Mouse (Mus musculus) olfactory bulb, adult 2 months (tissue): ENCODE results near the gene Hist1h4h. TPM values are rescaled to one million over a fixed set of nuclear protein-coding genes. Genes with fewer than 3 reads are reported as not detected.

Experiments used
- H3K27ac ChIP-seq: fragments of 200-500 bp; 2 replicates; pipeline ENCODE4 v1.5.1; 2012; ENCODE audit warnings: low read depth, low read length; ENCODE audit not compliant: insufficient read depth
- H3K4me1 ChIP-seq: fragments of 200-500 bp; 2 replicates; pipeline ENCODE4 v1.6.1; 2012; ENCODE audit warnings: low read length; ENCODE audit not compliant: control insufficient read depth, insufficient read depth
- H3K4me3 ChIP-seq: fragments of 200-500 bp; 2 replicates; pipeline ENCODE4 v1.5.1; 2012; ENCODE audit warnings: mild to moderate bottlenecking, low read depth, low read length, moderate library complexity; ENCODE audit not compliant: insufficient read depth
- CTCF ChIP-seq: fragments of 200-500 bp; IDR thresholded peaks from 2 replicates; pipeline ENCODE4 v1.5.1; 2012; ENCODE audit warnings: low read depth, mild to moderate bottlenecking, low read length, moderate library complexity; ENCODE audit not compliant: insufficient read depth
- POLR2A ChIP-seq: fragments of 200-500 bp; IDR thresholded peaks from 2 replicates; pipeline ENCODE4 v1.6.1; 2012; ENCODE audit warnings: mild to moderate bottlenecking, low read depth, low read length, moderate library complexity; ENCODE audit not compliant: insufficient read depth
- WGBS: fragments of 180-500 bp; shearing (Covaris S2); methylation state at CpG from one replicate; pipeline ENCODE4 v1.1.7; 2018; 5-methylcytosine and 5-hydroxymethylcytosine counted together
- polyA plus RNA-seq: library from polyadenylated mRNA; stranded (reverse); fragments of >200 nt; gene quantifications from 2 replicates; pipeline ENCODE4 v1.2.4, GENCODE M21; 2012; ENCODE audit warnings: low replicate concordance; ENCODE audit not compliant: missing spikeins, insufficient read depth, insufficient read length

The Hist1h4h gene
- not detected in 2 replicates for polyA plus RNA-seq

DNA sequence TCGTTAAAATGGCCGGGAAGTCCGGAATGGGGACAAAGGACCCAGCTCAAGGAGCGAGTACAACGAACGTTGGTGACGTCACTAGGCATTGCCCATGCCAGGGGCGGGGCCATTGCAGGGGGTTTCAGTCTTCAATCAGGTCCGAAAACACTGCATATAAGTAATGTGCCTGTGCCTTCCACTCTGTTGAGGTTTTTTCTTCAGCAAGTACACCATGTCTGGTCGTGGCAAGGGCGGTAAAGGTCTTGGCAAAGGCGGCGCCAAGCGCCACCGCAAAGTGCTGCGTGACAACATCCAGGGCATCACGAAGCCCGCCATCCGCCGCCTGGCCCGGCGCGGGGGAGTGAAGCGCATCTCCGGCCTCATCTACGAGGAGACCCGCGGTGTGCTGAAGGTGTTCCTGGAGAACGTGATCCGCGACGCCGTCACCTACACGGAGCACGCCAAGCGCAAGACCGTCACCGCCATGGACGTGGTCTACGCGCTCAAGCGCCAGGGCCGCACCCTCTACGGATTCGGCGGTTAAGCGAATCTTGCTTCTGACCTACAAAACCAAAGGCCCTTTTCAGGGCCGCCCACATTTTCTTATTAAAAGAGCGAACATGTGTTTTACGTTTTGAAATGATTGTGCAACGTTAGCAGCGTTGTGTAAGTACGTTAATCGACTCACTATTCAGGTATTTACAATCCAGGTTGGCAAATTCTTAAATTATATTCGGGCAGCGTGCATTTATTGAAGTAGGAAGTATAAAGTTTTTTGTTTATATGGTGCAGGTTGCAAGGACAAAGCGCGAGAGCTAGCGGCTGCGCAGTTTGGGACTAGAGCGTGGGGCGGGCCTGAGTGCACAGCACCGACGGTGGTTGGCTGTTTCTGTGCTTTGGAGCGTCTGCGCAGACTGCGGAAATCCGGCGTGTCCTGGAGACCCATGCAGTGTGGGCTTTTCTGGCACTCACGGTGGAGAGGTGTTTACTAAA, at the start of gene Hist1h4h:
Gene Hist1h4h, plus strand, starts transcription at position 150 of the 975 bp plus-strand sequence.
- H3K27ac ChIP-seq = peak within 1 kb of the TSS; percentile 95
- peaks cover 12% of the 10 kb centered on the region for H3K4me1 ChIP-seq
- under 1% methylated on average over 58 of the region's 70 CpGs for WGBS
- peak; percentile 92 for TF ChIP-seq POLR2A
- no peak for TF ChIP-seq CTCF
- H3K4me3 ChIP-seq = peak within 1 kb of the TSS; percentile 57

DNA sequence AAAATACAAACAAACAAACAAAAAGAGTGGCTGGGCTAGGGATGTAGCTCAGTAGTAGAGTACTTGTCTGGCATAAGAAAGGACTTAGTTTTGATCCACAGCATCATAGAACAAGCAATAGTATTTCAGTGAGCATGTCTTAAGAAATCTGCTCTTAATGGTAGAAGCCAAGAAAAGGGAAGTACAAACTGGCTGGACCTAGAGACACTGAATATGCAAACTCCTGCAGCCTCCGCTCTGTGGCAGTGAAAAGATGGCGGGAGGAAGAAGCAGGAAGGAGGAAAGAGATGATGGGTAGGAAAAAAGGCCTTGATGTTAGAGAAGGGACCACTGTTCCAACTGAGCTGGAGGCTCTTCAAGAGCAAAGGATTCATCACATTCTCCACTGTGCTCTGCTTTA, 47.7 kb upstream of the Hist1h4h start:
- Histone ChIP-seq H3K4me1 (peaks cover 2% of the 10 kb centered on the region; the same call in 1 of the 2 replicates), H3K27ac (no peak overlapping the region), H3K4me3 (no peak overlapping the region)
- WGBS = 94% methylated on average over 2 of the region's 2 CpGs
- TF ChIP-seq POLR2A (no peak), CTCF (no peak)

DNA sequence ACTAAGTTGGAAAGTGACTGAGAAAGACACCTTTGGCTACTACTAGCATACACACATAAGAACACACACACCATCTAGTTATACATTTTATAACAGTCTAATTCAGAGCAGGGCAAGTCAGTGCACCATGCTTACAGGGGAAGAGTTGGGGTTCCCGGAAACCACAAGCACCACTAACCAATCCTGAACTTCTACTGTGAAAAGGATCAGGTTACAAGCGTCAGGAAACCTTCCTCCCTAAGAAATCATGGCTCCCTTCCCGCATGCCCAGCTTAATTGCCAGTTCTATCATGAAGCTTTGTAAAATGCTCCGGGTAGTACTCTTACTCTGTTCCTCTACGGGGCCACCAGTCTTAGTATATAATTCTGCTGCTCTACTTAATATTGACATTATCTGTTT, 45.6 kb upstream of the Hist1h4h start:
- TF ChIP-seq CTCF (no peak), POLR2A (no peak)
- Histone ChIP-seq H3K27ac (no peak overlapping the region), H3K4me1 (peaks cover 7% of the 10 kb centered on the region), H3K4me3 (no peak overlapping the region)
- 52% methylated on average over 5 of the region's 5 CpGs for WGBS

DNA sequence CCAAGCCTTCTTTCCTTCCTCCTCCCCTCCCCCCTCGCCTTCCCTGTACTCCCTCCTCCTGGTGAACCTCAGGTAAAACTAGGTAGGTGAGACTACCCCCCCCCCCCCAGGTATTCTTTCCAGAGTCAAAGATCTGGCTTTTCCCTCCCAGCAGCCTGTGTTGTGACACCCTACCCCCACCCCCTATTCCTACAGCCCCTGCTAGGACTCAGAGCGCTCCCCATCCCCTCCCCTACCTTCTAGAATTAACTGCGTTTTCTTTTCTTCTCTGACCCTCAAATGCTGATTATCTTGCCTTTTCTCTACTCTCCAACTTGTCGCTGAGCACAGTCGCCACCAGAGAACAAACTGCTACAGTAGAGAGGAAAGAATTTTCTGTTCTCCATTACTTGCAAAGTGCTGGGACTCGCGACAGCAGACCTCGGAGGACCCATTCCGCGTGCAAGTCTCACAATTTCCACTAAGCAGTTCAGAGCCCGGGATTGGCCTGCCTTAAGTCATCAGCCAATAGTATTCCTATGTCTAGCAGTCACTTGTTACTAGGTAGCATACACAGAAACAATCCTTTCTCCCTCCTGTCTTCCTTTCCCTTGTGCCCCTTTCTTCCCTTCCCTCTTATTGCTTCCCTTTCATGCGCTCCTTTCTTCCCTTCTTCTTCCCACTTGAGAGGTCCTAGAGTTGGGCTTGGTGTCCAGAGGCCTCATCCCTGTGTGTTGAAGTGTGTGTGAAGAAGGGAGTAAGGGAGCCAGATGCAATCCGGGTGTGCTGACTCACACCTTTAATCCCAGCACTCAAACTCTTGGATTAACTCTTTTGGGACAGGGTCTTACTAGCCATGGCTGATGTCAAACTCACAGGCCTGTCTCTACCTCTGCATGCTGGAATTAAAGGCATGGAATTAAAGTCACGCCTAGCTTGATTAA, 42.2 kb upstream of the Hist1h4h start, which contains the start of gene Btn2a2:
Gene Btn2a2, minus strand, starts transcription at position 458 of the 923 bp plus-strand sequence.
- peaks cover 9% of the 10 kb centered on the region for H3K4me1 ChIP-seq
- no peak within 1 kb of the TSS for H3K27ac ChIP-seq
- 9% methylated on average over 14 of the region's 14 CpGs for WGBS
- peak within 1 kb of the TSS; percentile 17 for H3K4me3 ChIP-seq
- no peak for TF ChIP-seq CTCF
- TF ChIP-seq POLR2A = no peak

DNA sequence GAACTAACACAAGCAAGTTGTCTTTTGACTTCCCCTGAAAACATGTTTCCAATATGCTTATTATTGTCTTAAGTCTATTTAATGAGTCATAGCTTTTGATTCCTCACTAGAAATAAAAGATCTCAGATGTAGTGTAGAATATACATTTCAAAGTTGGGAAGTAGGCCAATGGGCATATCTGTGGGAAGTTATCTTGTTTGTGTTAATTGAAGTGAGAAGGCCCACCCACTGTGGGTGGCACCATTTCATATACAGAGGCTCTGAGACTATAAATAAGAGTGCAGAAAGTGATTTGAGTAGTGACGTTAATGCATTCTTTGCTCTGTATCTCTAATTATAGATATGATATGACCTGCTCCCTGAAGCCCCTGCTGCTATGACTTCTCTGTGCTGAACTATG, 40.0 kb upstream of the Hist1h4h start:
- H3K27ac ChIP-seq = no peak overlapping the region
- H3K4me1 ChIP-seq = peaks cover 9% of the 10 kb centered on the region
- TF ChIP-seq CTCF = no peak
- no peak for TF ChIP-seq POLR2A
- WGBS = 54% methylated on average over 1 of the region's 1 CpGs
- no peak overlapping the region for H3K4me3 ChIP-seq

DNA sequence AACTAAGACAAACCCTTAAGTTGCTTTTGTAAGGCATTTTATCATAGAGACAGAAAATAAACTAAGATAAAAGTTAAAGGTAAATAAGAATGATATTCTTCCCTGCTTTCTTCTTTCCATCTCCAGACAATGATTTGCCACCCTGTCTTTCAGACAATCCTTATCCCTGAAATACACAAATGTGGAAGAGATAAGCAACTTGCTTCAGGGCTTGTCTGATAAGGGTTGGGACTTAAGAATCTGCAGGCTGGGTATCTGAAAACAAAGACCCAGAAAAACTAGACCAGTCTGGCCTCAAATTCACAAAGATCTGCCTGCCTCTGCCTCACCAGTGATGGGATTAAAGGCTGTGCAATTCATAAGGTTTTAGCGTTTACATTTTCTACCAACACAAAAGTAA, 39.6 kb upstream of the Hist1h4h start:
- H3K4me1 ChIP-seq = peaks cover 9% of the 10 kb centered on the region
- TF ChIP-seq CTCF (no peak), POLR2A (no peak)
- no peak overlapping the region for H3K4me3 ChIP-seq
- 20% methylated on average over 1 of the region's 1 CpGs for WGBS
- H3K27ac ChIP-seq = no peak overlapping the region

DNA sequence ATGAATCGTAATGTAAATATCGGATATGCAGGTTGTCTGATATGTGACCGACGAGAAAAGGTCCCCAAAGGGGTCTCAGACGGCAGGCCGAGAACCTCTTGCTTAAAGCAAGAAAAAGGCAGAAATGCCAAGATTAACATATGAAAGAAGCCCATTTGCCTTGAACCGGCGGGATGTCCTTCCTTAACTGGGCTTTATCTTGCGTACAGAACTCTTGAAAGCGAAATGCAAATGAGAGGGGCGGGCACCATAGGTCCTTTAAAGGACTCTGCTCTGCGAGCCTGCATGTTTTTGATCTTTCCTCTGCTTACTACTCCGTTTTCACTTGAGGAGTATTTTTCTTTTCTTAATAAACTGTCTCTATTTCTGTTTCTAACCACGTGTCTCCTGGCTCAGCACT, 38.9 kb upstream of the Hist1h4h start:
- WGBS = 21% methylated on average over 14 of the region's 14 CpGs
- TF ChIP-seq POLR2A (no peak), CTCF (no peak)
- H3K27ac ChIP-seq = no peak overlapping the region
- no peak overlapping the region for H3K4me3 ChIP-seq
- H3K4me1 ChIP-seq = peaks cover 9% of the 10 kb centered on the region

DNA sequence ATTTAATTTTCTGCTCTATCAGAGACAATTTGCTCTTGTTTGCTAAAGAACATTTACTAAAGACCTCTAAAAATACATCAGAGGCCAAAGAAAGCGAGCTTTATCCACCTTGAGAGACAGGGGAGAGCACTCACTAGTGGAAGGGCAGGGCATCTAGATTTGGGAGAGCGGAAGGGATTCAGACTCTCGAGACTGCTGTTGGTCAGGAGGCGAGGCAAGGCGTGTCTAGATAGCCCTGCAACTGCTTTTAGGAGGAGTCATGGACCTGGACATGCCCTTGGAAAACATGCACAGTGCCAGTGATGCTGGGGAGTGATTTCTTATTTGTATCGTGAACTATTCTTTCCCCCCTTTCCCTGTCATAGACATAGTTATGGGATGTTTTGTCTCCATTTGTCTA, 35.3 kb upstream of the Hist1h4h start:
- Histone ChIP-seq H3K27ac (no peak overlapping the region), H3K4me3 (no peak overlapping the region), H3K4me1 (peaks cover 2% of the 10 kb centered on the region; the same call in 1 of the 2 replicates)
- WGBS = 90% methylated on average over 6 of the region's 6 CpGs
- TF ChIP-seq CTCF (no peak), POLR2A (no peak)

DNA sequence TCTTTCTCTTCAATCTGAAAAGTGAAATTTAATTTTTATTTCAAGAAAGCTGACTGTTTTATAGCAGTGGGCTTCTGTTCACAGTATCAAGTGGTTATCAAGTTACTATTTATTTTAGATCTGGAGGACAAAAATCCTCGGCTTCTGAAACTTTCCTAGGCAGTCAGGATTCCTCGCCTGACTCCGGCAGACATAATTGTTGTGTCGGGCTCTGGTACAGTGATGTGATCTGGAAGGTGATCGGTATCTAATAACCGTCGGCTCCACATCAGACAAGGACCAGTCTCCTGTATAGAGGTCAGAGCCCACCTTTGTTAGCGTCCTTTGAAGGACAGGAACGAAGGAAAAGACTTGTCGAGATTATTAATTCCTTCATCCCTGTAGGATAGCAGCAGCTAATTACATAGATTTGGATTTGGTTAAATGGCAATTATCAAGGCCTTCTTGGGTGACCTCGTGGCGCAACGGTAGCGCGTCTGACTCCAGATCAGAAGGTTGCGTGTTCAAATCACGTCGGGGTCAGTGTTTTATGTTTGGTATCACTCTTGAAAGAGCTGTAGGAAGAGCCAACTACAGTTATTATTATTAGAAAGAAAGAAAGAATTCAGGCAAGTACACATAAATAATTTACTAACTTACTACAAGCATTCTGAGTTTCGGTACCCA, 33.1 kb upstream of the Hist1h4h start:
- WGBS = 39% methylated on average over 19 of the region's 19 CpGs
- Histone ChIP-seq H3K4me1 (no peaks in the 10 kb centered on the region), H3K27ac (no peak overlapping the region), H3K4me3 (no peak overlapping the region)
- TF ChIP-seq POLR2A (no peak), CTCF (no peak)
